Mouse (Mus musculus): ENCODE results near the gene Btf3l4. TPM values are rescaled to one million over a fixed set of nuclear protein-coding genes. Genes with fewer than 3 reads are reported as not detected.

Gene Btf3l4
- total RNA-seq, 2 experiments from 2014 or later, result 59.8 to 67.1 TPM

Other genes starting within 250 kb of the Btf3l4 start
- gene Cc2d1b, start 213.7 kb downstream of the Btf3l4 start, total RNA-seq (2021), result 10 to 100 TPM; 16.8 to 17.2 TPM
- gene 3110021N24Rik, start 114.0 kb downstream of the Btf3l4 start, total RNA-seq (2021), result under 1 TPM; 0.55 to 0.60 TPM
- gene Zfyve9, start 52.8 kb downstream of the Btf3l4 start, total RNA-seq (2021), result 10 to 100 TPM; 26.7 to 27.2 TPM
- gene Txndc12, start 987 bp upstream of the Btf3l4 start, total RNA-seq (2021), result 10 to 100 TPM; 16.9 to 19.2 TPM
- gene Kti12, start 14.2 kb upstream of the Btf3l4 start, total RNA-seq (2021), result 10 to 100 TPM; 16.6 to 21.2 TPM
- under 1 TPM in 1 of 2 experiments, not detected in 1; 0.18 TPM for gene A730015C16Rik, start 15.0 kb upstream of the Btf3l4 start, total RNA-seq (2021)
- under 1 TPM; 0.25 to 0.47 TPM for gene Rab3b, start 45.4 kb upstream of the Btf3l4 start, total RNA-seq (2021)
- 10 to 100 TPM; 71.8 to 86.4 TPM for gene Nrd1, start 167.0 kb upstream of the Btf3l4 start, total RNA-seq (2021)